Comparison of ENCODE assay signal across 11 mouse cellular contexts in the genomic region with DNA sequence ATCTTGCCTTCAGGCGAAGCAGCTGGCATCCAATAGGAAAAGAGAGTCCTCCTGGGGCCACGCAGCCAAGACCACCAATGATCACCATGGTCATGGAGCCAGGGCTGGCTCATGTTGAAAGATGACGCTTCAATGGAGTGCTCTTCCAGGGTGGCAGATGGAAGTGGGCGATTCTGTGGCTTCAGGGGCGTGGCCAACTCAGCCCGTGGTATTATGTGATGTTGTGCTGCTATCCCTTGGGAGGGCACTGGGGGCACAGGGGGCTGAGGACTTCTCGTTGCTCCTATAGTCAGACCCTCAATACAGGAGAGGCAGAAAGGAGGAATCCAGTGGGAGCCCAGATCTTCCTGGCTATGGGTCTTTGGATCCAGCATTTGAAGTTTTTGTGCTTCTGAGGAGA. TPM values are rescaled to one million over a fixed set of nuclear protein-coding genes. Genes with fewer than 3 reads are reported as not detected.
DNase-seq lines count a peak whose midpoint lies in the region; ATAC-seq and TF ChIP-seq lines count a peak whose summit lies in the region.
"Had no signal": no experiment of that assay in that cellular context is flagged by ENCODE, and none has a peak within 500 bp of the region (broad histone marks: within the 10 kb centered on the region; RNA-seq: fewer than 3 reads in every experiment).

No protein-coding gene starts in this region.

- peak; percentile 62 for DNase-seq in left cerebral cortex, postnatal 4 days
- DNase-seq in left cerebral cortex, adult 2 months (ENCODE audit: extremely low spot score in 1 of 2, low spot score in 2 of 2): no peak
- DNase-seq in liver: peak; percentile 30
- DNase-seq in forebrain, embryonic 10.5 days (ENCODE audit: extremely low spot score, low spot score): no peak
- DNase-seq in right cerebral cortex, postnatal 25 days: no peak
- no peak for DNase-seq in kidney, adult 18-20 months
- DNase-seq: adrenal gland, postnatal 25 days had no signal

- H3K9ac ChIP-seq in stomach, embryonic 15.5 days: no peak overlapping the region
- H3K9ac ChIP-seq: limb, embryonic 15.5 days had no signal

- TF ChIP-seq CTCF in left cerebral cortex, adult 2 months (IDR thresholded peaks at IDR 0.05): no peak
- TF ChIP-seq CTCF in bone marrow, adult 2 months (IDR thresholded peaks at IDR 0.05; ENCODE audit: control insufficient read depth, insufficient read depth, low read length): no peak

- no peak for ATAC-seq in stomach, embryonic 15.5 days (ENCODE audit: insufficient read depth, low FRiP score, low read depth)
- ATAC-seq: forebrain, embryonic 14.5 days had no signal

- no peaks in the 10 kb centered on the region for H3K36me3 ChIP-seq in stomach, embryonic 15.5 days
- H3K36me3 ChIP-seq in forebrain, embryonic 10.5 days (replicated peaks): no peaks in the 10 kb centered on the region
- H3K36me3 ChIP-seq: limb, embryonic 15.5 days had no signal

- no peak overlapping the region for H3K27ac ChIP-seq in left cerebral cortex, adult 2 months
- peak overlapping the region; percentile 84 for H3K27ac ChIP-seq in bone marrow, adult 2 months (ENCODE audit: control insufficient read depth, insufficient read depth, low read depth, low read length, poor library complexity)
- peak overlapping the region; percentile 81; the same call in 1 of the 2 replicates for H3K27ac ChIP-seq in stomach, embryonic 15.5 days
- no peak overlapping the region for H3K27ac ChIP-seq in forebrain, embryonic 10.5 days

- intact Hi-C loops in left cerebral cortex, postnatal 4 days (cut with DNase I): no loop called here
- intact Hi-C loops in left cerebral cortex, adult 2 months (cut with DNase I): no loop called here

- no peak overlapping the region for H3K4me3 ChIP-seq in left cerebral cortex, adult 2 months
- no peak overlapping the region for H3K4me3 ChIP-seq in bone marrow, adult 2 months (replicated peaks; ENCODE audit: control insufficient read depth, low read depth, low read length)
- no peak overlapping the region for H3K4me3 ChIP-seq in stomach, embryonic 15.5 days (replicated peaks)
- H3K4me3 ChIP-seq in forebrain, embryonic 10.5 days: no peak overlapping the region

- TF ChIP-seq POLR2A in bone marrow, adult 2 months (IDR thresholded peaks at IDR 0.05; ENCODE audit: borderline replicate concordance, control insufficient read depth, low read depth, low read length): no peak

- H3K4me1 ChIP-seq in bone marrow, adult 2 months (ENCODE audit: control insufficient read depth, insufficient read depth, low read length): peaks cover 2% of the 10 kb centered on the region; the same call in 1 of the 2 replicates
- H3K4me1 ChIP-seq in stomach, embryonic 15.5 days: peaks cover 16% of the 10 kb centered on the region; the same call in 1 of the 2 replicates
- peaks cover 19% of the 10 kb centered on the region for H3K4me1 ChIP-seq in forebrain, embryonic 10.5 days

- H3K27me3 ChIP-seq in stomach, embryonic 15.5 days (replicated peaks): no peaks in the 10 kb centered on the region
- peaks cover 37% of the 10 kb centered on the region for H3K27me3 ChIP-seq in forebrain, embryonic 10.5 days (ENCODE audit: poor library complexity, severe bottlenecking)
- H3K27me3 ChIP-seq: limb, embryonic 15.5 days had no signal

- H3K9me3 ChIP-seq in stomach, embryonic 15.5 days: no peaks in the 10 kb centered on the region
- H3K9me3 ChIP-seq in forebrain, embryonic 10.5 days: no peaks in the 10 kb centered on the region
- H3K9me3 ChIP-seq: limb, embryonic 15.5 days had no signal

- 0 out of 2 replicates have a peak overlapping the region, but pooled peaks have one; percentile 92 for H3K4me2 ChIP-seq in stomach, embryonic 15.5 days

- WGBS in bone marrow, adult 2 months: 28% methylated on average over 7 of the region's 7 CpGs
- 71% methylated on average over 7 of the region's 7 CpGs for WGBS in stomach, embryonic 15.5 days
- WGBS in forebrain, embryonic 10.5 days: 73% methylated on average over 7 of the region's 7 CpGs

RNA-seq across cellular contexts. Expression of a gene that starts 18.1 kb away (rescaled TPM):
- under 1 TPM in 1 of 2 experiments, not detected in 1; 0.50 TPM for total RNA-seq in left cerebral cortex, postnatal 4 days (2021)
- under 1 TPM; 0.36 to 0.49 TPM for total RNA-seq in left cerebral cortex, adult 2 months (2021)
- polyA plus RNA-seq in bone marrow, adult 2 months (2011; ENCODE audit: insufficient read depth, insufficient read length, low replicate concordance, missing spikeins): 4.1 and 11.7 TPM in 2 replicates
- 3.4 and 5.3 TPM in 2 replicates for polyA plus RNA-seq in stomach, embryonic 15.5 days (2015; fragmentation: Nextera tagmentation; extraction: Ambion mirVana)
- polyA plus RNA-seq in forebrain, embryonic 10.5 days (2016; fragmentation: Nextera tagmentation; extraction: Ambion mirVana): 1.3 and 1.5 TPM in 2 replicates
- total RNA-seq: adrenal gland, postnatal 25 days had no signal

RNA-seq across cellular contexts. Expression of a gene that starts 41.8 kb away (rescaled TPM):
- 1 to 10 TPM; 3.8 to 4.9 TPM for total RNA-seq in left cerebral cortex, postnatal 4 days (2021)
- total RNA-seq in left cerebral cortex, adult 2 months (2021): 1 to 10 TPM; 2.2 to 2.7 TPM
- 0.42 TPM in 1 of 2 replicates, not detected in the other for polyA plus RNA-seq in bone marrow, adult 2 months (2011; ENCODE audit: insufficient read depth, insufficient read length, low replicate concordance, missing spikeins)
- polyA plus RNA-seq in stomach, embryonic 15.5 days (2015; fragmentation: Nextera tagmentation; extraction: Ambion mirVana): 2.0 and 2.2 TPM in 2 replicates
- 0.49 and 0.62 TPM in 2 replicates for polyA plus RNA-seq in forebrain, embryonic 10.5 days (2016; fragmentation: Nextera tagmentation; extraction: Ambion mirVana)

Comparison
In these comparisons a context has a peak if more than half of its experiments do, and no peak if none do; other contexts are left out.
1. DNase-seq: peak in left cerebral cortex, postnatal 4 days (single experiment) and liver (single experiment); none in left cerebral cortex, adult 2 months (0 of 2), forebrain, embryonic 10.5 days (single experiment), right cerebral cortex, postnatal 25 days (single experiment) and kidney, adult 18-20 months (single experiment).
2. H3K27ac ChIP-seq: peak in bone marrow, adult 2 months (single experiment) and stomach, embryonic 15.5 days (single experiment); none in left cerebral cortex, adult 2 months (single experiment) and forebrain, embryonic 10.5 days (single experiment).